Mouse (Mus musculus) MEL-GATA-1-ER (cell line): ENCODE data around the gene Mcat.

Experiments
- DNase-seq: peaks from one replicate; pipeline ENCODE4 v3.0.0-alpha.2; 2012; ENCODE audit warnings: low read depth; ENCODE audit errors: extremely low read depth

Gene Mcat

DNA sequence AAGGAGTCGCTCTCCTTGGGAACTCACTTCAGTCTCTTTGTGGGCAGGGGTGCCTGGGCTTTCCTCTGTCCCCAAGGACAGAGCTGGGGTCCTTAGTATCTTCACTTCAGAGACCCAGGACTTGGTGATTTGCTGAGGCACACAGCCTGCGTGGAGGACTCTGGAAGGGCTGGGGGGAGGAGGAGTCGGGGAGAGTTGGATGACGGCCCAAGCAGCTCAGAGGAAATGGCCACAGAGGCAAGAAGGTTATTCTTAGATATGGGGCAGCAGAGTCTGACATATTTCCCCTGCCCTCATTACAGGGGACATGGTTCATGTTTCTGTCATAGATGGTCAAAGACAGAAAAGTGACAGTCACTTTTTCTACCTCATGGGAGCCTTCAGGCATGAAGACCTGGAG, 23.7 kb downstream of the Mcat start:
- DNase-seq = no peak

- DNase-seq = no peak
Observed at GRCm38 (mm10) chr15:83538855-83539254, 24.7 kb downstream of the Mcat start.

DNA sequence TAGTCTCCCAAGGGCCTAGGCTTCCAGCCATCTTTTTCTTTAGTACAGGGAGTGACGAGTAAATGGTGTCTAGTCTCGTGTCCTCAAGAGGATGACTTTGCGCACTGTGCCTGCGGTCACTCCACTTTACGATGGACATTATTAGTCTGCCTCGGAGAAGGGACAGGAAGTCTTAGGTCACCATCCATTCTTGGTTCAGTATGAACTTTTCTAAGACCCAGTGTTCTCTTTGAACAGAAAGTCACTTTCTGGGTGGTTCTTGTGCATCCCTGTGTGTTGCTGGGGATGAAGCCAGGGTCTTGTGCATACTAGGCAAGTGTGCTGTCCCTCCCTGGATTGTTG, 27.7 kb downstream of the Mcat start:
- DNase-seq = no peak

DNA sequence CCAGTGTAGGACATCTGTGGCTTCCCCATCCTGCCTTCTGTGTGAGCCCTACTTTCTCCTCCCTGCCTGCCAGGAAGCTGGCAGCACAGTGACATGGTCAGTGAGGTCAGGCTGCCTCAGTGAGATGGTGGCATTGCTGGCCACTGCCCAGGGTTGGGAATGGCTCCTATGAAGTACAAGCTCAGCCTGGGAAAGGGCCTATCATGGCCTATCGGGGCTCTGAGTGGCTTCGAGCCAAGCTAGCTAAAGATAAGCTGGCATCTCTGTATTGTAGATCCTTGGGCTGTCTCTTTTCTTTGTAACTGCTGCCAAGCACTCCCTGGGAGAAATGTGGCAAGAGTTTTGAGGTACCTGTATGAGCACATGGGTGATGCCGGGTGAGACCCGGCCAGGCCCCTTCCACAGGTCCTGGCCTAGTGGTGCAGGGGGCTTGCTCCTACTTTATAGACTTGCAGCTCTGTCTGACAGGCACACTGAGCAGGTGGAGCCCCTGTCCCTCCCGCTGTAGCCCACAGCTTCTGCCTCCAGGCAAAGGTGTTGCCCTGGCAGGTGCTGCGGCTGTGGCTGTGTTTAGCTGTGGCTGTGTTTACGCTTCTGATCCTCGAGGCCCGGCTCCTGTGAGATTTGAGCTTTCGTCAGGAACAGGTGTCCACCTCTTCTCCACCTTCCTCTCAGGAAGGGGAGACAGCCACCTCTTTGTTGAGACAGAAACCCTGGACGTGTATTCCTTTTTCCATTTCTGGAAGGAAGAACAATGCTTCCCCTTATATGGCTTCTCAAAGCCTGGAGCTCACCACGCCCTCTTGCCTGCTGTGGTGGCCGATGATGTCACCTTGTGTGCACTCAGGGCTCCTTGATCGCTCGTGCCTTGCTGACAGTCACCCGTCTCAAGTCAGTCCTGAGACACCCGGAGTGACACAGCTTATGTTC, 28.4 kb downstream of the Mcat start:
- no peak for DNase-seq

- DNase-seq = no peak
Observed at GRCm38 (mm10) chr15:83532606-83533005, 31.0 kb downstream of the Mcat start.

DNA sequence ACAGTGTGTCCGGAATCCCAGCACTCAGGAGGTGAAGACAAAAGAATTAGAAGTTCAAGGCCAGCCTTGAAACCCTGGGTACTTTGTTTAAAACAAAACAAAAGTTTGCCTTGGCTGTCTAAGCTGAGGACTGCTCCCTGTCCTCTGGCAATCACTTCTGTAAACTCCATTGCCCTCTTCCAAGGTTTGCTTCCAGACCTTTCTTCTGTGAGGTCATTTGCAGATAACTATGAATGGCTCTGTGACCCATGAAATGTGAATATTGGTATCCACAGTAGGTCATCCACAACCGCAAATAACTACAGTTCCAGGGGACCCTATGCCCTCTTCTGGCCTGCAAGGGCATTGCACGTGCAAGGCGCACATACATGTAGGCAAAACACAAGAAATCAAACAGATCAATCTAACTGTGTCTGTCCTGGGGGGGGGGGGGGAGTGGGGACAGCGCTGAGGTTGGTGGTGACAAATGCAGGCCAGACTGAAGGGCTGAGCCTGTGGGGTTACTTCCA, 31.6 kb downstream of the Mcat start:
- DNase-seq = no peak

DNA sequence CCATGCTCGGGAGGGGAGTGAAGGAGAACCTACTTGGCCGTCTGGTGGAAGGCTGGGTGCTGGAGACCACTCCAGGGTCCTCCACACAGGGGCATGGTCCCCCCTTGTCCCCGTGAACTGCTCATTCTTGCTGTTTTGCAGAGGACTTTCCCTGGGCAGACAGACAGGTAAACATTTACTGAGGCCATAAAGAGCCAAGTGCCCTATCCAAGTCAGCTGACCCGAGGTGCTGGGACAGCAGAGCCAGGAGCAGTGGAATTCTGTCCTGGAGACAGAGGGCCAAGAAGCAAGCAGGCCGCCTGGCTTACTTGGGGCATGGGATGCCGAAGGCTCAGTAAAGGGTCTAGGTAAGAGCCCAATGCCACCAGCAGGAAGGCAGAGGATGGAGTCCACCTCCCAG, 32.9 kb downstream of the Mcat start:
- no peak for DNase-seq

DNA sequence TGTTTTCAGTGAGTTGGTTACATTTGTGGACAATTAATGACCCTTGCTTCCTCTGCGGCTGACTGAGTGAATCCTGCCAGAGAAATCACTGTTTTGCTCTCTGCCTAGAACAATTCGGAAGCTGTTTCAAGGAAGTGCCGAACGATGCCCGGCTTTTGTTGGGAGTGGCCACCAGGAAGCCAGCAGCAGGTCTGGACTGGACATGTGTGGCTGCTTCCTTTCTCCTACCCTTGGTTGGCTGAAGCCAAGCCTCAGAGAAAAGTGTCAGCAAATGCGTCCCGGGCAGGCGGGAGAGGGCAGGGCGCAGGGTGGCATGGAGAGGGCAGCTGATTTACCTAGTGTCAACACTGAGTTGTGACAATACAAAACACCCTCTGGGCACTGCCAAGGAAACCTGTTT, 33.4 kb downstream of the Mcat start:
- DNase-seq = no peak

DNA sequence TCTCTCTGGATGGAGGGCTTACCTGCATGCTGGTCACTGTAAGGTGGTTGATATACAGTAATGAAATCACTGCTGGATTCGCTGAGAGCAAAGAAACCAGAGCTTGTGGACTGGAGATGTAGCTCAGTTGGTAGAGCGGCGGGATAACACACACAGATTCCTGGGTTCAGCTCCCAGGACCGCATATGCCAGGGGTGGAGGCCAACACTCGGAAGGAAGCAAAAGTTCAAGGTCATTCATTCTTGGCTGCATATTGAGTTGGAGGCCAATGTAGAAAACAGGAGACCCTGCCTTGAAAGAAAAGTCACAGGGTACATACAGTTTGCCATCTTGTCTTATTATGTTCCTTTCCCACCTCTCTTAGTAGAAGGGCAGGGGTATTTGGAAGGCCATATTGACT, 33.8 kb downstream of the Mcat start:
- no peak for DNase-seq

DNA sequence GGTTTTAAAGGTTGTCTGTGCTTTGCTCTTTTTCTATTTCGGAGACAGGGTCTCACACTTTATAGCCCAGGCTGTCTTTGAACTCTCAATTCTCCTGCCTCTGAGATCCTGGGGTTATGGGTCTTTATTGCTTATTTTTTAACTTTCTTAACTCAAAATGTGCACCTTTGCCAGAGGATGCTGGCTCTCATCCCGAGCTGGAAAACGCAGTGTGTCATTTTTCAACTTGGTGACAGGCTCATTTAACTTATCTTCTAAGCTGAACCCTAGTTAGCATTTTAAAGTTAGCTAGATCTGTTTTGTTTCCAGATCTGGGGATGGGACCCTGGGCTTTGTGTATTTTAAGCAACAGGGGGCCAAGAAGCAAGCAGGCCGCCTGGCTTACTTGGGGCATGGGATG, 34.7 kb downstream of the Mcat start:
- DNase-seq = no peak

- DNase-seq = no peak
Observed at GRCm38 (mm10) chr15:83527747-83528146, 35.8 kb downstream of the Mcat start.

- no peak for DNase-seq
Observed at GRCm38 (mm10) chr15:83527092-83527437, 36.5 kb downstream of the Mcat start.

DNA sequence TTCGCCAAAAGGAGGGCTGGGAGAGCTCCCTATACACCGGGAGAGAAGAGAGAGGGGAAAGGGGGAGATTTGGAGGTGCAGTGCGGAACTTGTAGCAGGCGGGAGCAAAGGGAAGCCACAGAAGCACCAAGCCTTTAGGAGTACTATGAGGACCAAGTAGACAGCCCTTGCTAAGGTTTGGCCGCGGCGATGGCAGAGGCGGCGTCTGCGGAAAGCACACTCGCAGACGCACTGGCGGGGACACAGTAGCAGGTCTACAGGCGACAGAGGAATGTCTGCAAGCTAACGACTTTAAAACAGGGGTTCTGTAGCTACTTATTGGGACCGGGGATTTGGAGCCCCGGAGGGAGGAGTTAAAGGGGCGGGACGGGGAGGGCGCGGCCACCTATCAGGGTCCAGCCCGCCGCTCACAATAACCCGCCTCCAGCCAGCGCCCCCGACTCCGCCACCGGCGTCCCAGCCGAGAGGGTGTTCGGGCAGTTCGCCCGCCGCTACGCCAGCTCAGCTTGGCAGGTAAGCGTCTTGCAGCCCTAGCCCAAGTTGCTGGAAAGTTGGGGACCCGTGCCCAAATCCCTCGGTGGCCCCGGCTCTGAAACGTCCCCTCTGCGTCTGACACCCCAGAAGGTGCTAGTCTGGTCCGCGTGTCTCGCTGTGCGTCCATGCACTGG, 37.0 kb downstream of the Mcat start, which contains the start of gene Bik:
TSS of gene Bik (plus strand) at position 439 of the 668 bp plus-strand sequence.
- no peak for DNase-seq

DNA sequence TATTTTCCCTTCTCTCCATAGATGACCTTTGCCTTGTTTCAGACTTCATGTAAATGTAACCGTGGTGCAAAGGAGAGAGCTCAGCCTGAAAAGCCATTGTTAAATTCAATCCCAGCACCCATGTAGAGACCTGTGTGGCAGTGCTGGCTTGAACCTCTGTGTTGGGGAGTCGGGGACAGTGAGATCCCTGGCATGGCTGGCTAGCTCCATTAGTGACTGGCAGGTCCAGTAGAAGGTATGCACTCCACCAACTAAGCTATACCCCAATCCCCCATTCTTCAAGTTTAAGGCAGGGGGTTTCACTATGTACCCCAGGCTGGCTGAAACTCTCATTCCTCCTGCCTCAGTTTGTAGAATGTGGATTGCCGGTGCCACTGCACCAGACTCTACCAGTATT, 39.3 kb downstream of the Mcat start:
- DNase-seq = no peak

DNA sequence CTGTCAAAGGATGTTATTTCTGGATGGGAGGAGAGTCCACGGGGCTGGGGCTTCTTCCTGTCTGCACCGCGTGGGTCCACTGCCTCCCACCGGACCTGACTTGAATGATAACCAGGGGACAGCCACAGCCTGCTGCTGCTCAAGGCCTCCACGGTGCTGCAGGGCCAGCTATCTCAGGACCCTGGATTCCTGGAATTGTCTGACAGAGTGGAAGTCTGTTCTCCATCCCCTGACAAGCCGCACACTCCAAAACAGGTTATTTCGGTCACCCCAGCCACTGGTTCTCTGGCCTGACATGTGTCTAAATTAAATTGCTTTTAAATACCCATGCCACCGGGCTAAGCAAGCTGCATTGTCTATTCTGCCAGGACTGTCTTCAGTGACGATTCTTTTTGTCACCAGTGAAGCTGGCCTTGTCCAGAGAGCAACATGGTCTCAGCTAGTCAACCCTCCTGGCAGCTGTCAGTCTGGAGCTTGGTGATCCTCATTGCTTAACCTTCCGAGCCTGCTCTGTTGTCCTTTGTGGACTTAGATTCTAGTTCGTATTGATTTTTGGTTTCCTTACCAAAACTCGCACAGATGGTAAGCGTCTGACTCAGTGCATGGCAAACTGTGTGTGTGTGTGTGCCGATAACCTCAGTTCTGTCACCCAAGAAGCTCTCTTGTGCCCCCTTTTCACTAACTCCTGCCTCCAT, 39.8 kb downstream of the Mcat start:
- DNase-seq = no peak

GRCm38 (mm10) chr15:83523196-83523595, 40.4 kb downstream of the Mcat start:
- DNase-seq = no peak

- DNase-seq = no peak
Observed at GRCm38 (mm10) chr15:83520861-83521382, 42.7 kb downstream of the Mcat start.

DNA sequence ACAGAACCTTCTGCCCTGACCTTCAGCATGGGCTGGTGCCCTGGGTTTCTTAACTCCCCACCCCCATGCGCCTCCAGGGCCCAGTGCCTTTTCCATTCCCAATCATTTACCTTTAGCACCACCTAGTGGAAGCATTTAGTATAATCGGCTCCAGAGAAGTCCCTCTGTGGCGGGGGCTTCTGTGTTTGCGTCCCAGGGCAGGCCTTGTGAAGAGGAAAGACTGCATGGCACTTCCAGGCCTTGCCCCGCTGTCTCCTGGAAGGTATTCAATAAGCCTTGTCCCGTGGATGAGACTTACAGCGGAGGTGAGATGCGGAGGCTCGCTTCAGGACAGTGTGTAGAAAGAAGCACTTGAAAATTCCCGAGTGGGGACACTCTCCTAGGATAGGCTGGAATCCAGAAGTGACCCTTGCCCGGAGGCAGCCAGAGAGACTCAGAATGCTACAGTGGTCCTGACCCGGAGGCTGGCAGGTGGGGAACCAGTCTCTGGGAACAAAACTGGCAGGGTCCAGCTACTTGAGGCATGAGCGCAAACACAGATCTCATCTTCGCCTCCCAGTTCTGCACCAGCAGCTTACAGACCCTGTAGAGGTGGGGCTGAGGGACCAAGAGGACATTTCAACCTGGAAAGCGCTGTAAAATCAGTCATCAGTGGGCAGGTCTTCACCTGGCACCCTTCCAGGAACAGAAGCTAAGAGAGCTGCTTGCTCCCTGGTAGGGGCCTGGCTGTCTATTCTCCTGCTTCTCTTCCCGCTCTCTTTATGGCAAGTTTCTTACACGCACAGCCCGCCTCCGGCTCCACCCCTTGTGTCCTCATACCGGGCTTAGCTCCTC, 45.2 kb downstream of the Mcat start:
- no peak for DNase-seq

DNA sequence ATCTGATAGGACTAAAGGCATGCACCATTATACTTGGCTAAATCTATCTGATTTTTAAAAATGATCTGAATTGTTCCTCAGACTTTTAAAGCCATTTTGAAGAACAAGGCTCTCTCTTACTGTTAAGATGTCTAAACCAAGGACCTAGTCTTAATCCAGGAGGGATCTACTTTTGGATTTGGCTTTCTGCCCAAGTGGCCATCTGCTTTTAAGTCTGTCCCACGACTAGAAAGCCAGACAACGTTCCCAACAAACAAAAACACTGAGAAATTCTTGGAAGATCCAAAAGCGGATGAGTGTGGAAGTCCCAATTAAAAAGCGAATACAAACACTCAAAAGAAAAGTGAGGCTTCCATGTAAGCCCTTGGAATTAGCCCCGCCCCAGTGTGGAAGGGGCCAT, 48.6 kb downstream of the Mcat start:
- no peak for DNase-seq

DNA sequence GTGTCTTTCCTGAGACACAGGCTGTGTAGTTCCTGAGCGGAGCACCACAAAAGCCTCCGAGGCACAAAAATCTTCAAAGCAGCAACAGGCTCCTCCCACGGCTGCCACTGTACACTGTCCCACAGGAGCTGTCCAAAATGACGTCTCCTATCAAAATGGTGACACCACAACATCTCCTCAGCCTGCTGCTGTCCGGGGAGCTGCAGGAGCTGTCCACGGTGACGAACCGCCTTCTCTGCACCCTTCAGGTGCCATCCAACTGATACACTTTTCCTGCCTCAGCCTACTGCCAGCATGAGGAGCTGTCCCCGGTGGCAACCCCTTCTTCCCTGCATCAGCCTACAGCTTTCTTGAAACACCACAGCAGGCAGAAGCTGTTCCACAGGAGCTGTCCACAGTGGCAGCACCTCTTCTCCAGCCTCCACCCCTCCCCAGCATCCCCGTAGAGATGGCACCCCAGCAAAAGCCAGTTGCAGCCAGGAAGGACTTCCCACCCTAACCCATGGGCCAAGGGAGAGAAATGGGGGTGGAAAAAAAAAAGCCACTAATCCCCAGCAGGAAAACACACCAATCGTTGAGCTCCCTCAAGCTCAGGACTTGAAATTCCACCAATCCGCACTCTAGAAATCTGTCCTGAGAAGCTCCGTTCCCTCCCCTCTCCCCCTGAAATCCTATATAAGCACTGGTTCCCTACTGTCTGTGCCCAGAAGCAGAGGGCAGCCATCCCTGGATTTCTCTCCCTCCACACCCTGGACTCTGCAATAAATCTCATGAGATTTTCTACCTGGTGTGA, 50.9 kb downstream of the Mcat start:
- DNase-seq = no peak
